Mouse (Mus musculus): Measurements from ENCODE around the gene Med7.
A peak's percentile ranks its signal among the peaks of the same experiment; 100 is the strongest.

Gene Med7

GRCm38 (mm10) chr11:46436760-46437458, at the start of gene Med7:
TSS of gene Med7 (plus strand) at chr11:46436925.
- peak; percentile 88 to 94 for DNase-seq (ENCODE audit: low spot score in 2 of 2)

- no peak for DNase-seq (ENCODE audit: low spot score in 2 of 2)
Observed at GRCm38 (mm10) chr11:46387061-46387460, 49.7 kb upstream of the Med7 start.

GRCm38 (mm10) chr11:46388438-46388837, 48.3 kb upstream of the Med7 start:
- no peak for DNase-seq (ENCODE audit: low spot score in 2 of 2)

DNA sequence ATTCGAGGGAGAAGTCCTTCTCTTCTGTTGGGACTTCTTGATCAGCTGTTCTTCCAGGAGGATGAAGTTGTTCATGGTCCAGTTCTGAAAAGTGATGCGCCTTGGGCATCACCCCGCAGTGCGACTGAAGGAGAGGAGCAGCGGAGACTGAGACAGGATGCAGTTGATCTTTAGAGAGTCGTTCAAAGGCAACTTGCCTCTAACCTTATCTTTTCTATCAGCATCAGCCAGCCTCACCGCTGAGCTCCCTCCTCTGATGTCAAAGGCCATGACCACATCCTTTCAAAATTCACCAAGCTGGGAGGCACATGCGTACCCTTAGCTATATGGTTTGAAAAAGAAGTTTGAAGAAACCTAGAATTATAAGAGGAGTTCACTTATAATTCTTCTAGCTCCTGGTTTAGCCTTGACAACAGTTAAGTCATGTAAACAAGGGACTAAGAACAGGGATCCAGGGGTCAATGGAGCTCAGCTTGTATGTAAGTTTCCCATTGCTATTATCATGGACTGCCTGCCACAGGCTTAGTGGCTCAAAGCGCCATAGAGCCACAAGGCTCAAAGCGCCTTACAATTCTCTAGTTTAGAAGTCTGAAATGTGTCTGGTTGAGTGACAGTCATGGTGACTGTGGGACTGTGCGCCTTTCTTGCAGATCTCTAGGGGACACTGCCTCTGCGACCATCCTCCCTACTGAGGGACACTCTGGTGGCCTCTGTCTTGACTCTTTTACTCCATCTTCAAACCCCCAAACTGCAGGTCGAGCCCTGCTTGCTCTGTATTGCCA, 47.2 kb upstream of the Med7 start, which contains the start of gene Itk:
Gene Itk, minus strand, starts transcription at position 180 of the 782 bp plus-strand sequence.
- DNase-seq (ENCODE audit: low spot score in 2 of 2), result no peak

GRCm38 (mm10) chr11:46390621-46391020, 46.1 kb upstream of the Med7 start:
- no peak for DNase-seq (ENCODE audit: low spot score in 2 of 2)

DNA sequence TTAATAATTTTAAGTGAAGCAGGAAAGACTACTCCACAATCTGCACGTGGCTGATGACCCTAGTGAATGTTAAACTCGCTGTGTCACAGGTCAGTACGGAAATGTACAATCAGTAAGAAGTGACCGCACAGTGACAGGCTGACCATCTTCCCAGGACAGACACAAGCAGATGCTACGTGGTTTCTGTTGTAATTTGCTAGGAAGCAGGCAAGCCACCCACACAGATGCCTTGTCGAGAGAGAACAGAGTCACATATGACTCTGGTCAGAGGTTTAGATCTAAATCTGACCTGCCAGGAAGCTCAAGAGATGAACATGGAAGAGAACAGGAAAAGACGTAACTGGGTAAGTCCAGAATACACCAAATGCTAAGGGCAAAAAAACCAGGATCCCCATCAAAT, 43.8 kb upstream of the Med7 start:
- DNase-seq (ENCODE audit: low spot score in 2 of 2), result no peak

GRCm38 (mm10) chr11:46393413-46393812, 43.3 kb upstream of the Med7 start:
- no peak for DNase-seq (ENCODE audit: low spot score in 2 of 2)

GRCm38 (mm10) chr11:46395088-46395487, 41.6 kb upstream of the Med7 start:
- DNase-seq (ENCODE audit: low spot score in 2 of 2), result no peak

- no peak for DNase-seq (ENCODE audit: low spot score in 2 of 2)
Observed at GRCm38 (mm10) chr11:46395698-46396097, 41.0 kb upstream of the Med7 start.

DNA sequence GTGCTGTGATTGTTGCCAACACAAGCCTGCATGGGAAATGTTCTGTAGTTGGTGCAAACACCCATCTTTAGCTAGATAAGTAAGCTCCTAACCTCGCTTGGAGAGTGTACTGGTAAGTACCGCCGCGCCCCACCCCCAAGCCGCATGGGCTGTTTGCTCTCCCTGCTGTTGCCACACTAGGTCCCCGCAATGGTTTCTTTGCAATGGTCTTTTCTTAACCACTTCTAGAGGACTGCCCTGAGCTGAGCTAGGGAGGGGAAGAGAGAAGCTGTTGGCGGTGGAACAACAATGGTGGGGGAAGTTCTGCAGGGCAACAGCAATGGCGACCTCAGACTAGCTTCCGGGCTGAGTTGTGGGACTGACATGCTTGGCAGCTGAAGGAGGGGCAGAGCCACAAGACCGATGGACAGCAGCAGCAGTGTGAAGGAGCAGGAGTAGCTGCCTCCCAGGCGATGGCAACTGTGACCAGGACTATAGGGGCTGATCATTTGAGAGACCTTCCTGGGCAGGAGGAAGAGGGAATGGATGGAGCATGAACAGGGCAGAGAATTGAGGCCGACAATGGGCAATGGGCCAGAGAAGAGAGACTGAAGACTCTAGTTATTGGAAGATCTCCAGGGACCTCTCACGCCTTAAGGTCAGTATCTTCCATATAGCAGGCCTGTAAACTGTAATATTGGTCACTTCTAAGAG, 40.4 kb upstream of the Med7 start, which contains the start of gene Fam71b:
Gene Fam71b, plus strand, starts transcription at position 393 of the 693 bp plus-strand sequence.
- DNase-seq (ENCODE audit: low spot score in 2 of 2), result peak in 1 of 2 experiments; percentile 39

DNA sequence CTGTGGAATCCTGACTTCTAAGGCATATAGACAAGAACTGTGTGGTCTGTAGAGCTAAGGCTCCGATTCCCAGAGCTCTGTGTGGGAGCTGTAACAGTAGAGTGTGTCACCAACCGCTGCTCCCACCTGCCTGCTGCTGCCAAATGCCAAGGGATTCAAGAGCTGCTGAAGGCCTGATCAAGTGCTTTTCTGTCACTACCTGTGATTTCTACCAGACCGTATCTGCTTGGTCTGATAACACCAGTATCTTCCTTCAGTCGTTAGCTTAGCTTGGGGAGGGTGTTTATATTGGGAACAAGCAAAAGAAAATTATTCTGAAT, 39.9 kb upstream of the Med7 start:
- DNase-seq (ENCODE audit: low spot score in 2 of 2), result no peak

- DNase-seq (ENCODE audit: low spot score in 2 of 2), result no peak
Observed at GRCm38 (mm10) chr11:46397900-46398299, 38.8 kb upstream of the Med7 start.

- DNase-seq (ENCODE audit: low spot score in 2 of 2), result no peak
Observed at GRCm38 (mm10) chr11:46398473-46398872, 38.3 kb upstream of the Med7 start.

- DNase-seq (ENCODE audit: low spot score in 2 of 2), result peak in 1 of 2 experiments; percentile 62
Observed at GRCm38 (mm10) chr11:46398933-46399383, 37.8 kb upstream of the Med7 start.

DNA sequence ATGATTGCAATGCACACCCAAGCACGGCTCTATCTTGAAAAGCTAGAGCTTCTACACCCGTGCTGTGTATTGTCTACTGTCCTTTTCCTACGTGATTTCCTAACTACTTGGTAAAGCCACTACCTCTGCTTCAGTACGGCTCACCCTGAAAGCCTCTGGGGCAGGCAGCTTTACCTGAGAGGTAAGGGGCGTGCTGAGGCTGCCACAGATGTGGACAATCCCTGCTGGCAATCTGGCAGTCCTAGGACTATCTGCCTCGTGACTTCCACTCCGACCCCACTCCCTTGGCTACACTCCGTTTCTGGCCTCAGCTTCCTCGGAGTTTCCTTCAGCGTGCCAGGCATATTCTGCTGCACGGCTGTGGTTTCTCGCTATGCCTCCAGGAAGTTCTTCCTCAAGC, 35.2 kb upstream of the Med7 start:
- DNase-seq (ENCODE audit: low spot score in 2 of 2), result no peak

GRCm38 (mm10) chr11:46404986-46405385, 31.7 kb upstream of the Med7 start:
- DNase-seq (ENCODE audit: low spot score in 2 of 2), result no peak

- no peak for DNase-seq (ENCODE audit: low spot score in 2 of 2)
Observed at GRCm38 (mm10) chr11:46406721-46407120, 30.0 kb upstream of the Med7 start.

DNA sequence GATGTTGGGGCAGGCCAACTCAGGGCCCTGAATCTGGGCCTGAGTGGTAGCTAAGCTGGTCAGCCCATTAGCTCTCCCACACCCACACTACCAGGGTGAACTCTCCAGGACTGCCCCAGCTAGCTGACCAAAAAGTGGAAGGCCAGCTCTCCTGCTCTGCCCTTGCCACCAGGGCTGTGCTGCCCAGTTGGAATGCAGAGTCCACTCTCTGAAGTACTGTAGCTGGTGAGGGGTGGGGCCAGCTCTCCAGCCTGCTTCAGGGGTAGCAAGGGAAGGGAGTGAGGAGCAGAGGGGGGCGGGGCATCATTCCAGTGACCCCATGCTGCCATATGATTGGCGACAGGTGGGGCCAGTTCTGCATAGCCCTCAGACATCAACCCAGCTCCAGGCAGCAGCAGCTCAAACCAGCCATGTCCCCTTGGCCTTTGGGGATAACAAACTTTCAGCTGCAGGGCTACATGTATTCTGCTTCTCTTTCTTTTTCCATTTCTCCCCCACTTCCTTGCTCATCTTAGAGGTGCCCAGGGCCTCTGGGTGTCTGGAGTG, 26.6 kb upstream of the Med7 start:
- DNase-seq (ENCODE audit: low spot score in 2 of 2), result no peak

GRCm38 (mm10) chr11:46418438-46418837, 18.3 kb upstream of the Med7 start:
- no peak for DNase-seq (ENCODE audit: low spot score in 2 of 2)

DNA sequence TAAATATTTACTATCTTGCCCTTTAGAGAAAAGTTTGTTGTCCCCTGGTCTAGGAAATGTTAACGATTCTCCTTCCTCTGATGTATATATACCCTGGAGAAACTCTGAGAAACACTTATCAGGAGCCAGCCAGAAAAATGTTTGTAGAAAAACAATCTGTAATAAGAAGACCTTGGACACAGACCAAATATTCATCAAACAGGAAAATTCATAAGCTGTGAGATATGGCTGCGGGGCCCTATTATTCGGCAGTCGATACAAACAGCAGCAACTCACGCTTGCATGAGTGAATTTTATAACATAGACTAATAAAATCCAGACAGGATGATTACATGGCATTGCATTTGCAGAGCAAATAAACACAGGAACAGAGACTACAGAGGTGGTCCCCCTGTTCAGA, 17.9 kb upstream of the Med7 start:
- DNase-seq (ENCODE audit: low spot score in 2 of 2), result no peak

GRCm38 (mm10) chr11:46421086-46421888, 15.4 kb upstream of the Med7 start:
- no peak for DNase-seq (ENCODE audit: low spot score in 2 of 2)

Data from spleen, postnatal 10 days (tissue).